Mouse (Mus musculus) G1E (cell line): ENCODE results near the gene Ppan.

ENCODE experiments used
- CTCF ChIP-seq: IDR thresholded peaks from 2 replicates; pipeline ENCODE4 v1.5.1; 2012; ENCODE audit warnings: low read depth, low read length, inconsistent platforms, mixed read lengths
- GATA1 ChIP-seq: IDR thresholded peaks from 2 replicates; pipeline ENCODE4 v1.6.1; 2012; ENCODE audit warnings: borderline replicate concordance, low read length, inconsistent platforms, mixed read lengths
- TAL1 ChIP-seq: conservative IDR thresholded peaks from 2 replicates; pipeline ENCODE4 v1.6.1; 2012; ENCODE audit warnings: low read depth, low read length, inconsistent platforms, mixed read lengths

DNA sequence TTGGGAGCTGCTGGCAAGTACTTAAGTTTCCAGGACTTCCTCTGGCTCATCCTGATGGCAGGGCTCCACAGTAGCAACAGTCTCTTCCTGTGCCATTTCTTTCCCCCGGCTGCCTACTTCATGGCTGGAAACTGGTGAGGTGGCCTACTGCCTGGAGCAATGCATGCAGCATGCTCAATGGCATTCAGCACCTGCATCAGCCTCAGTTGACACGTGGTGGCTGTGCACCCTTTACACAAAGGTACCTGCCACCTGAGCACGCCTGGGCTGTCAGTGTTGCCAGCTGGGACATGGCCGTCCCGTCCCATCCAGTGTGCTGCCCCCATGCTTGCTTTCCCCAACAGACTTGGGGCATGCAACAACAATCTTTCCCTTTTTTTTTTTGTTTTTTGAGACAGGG lies 5.1 kb downstream of the Ppan start:
- no peak for TF ChIP-seq CTCF
- no peak for TF ChIP-seq GATA1
- TF ChIP-seq TAL1, result no peak
